Mouse (Mus musculus) heart, embryonic 14.5 days (tissue): ENCODE results near the gene Retreg1. TPM values are rescaled to one million over a fixed set of nuclear protein-coding genes. Genes with fewer than 3 reads are reported as not detected.
A peak's percentile ranks its signal among the peaks of the same experiment; 100 is the strongest.

Experiments used
- ATAC-seq: fragments of 200-750 bp; cut with Nextera tagmentation; 2 replicates; pipeline ENCODE4 v1.8.0; 2017; ENCODE audit warnings: low read depth, moderate TSS enrichment; ENCODE audit not compliant: insufficient number of reproducible peaks, insufficient read depth, low FRiP score
- H3K27ac ChIP-seq, 2 experiments: fragments of 200-500 bp in 1 of 2; fragments of 300-500 bp in 1 of 2; sonication (generic) in 1 of 2; replicated peaks in 1 of 2; 2 replicates each; pipeline ENCODE4 v1.5.1; 2012 to 2014; ENCODE audit warnings: low read depth in 2 of 2, low read length in 2 of 2, control low read depth in 1 of 2, mild to moderate bottlenecking in 1 of 2, mixed read lengths in 1 of 2; ENCODE audit not compliant: control insufficient read depth in 1 of 2, insufficient read depth in 1 of 2
- H3K27me3 ChIP-seq: fragments of 300-500 bp; sonication (generic); 2 replicates; pipeline ENCODE4 v1.6.1; 2014; ENCODE audit warnings: mild to moderate bottlenecking, low read length, control low read depth; ENCODE audit not compliant: control insufficient read depth, insufficient read depth
- H3K36me3 ChIP-seq: fragments of 300-500 bp; sonication (generic); 2 replicates; pipeline ENCODE4 v1.6.1; 2014; ENCODE audit warnings: mild to moderate bottlenecking, control low read depth, low read length, mixed read lengths; ENCODE audit not compliant: control insufficient read depth, insufficient read depth
- H3K4me1 ChIP-seq, 2 experiments: fragments of 200-500 bp in 1 of 2; fragments of 300-500 bp in 1 of 2; sonication (generic) in 1 of 2; 2 replicates each; pipeline ENCODE4 v1.6.1; 2012 to 2014; ENCODE audit warnings: low read length in 2 of 2, control low read depth in 1 of 2, mixed read lengths in 1 of 2; ENCODE audit not compliant: control insufficient read depth in 2 of 2, insufficient read depth in 2 of 2
- H3K4me2 ChIP-seq: fragments of 300-500 bp; sonication (generic); 2 replicates; pipeline ENCODE4 v1.6.1; 2014; ENCODE audit warnings: mild to moderate bottlenecking, low read length
- H3K4me3 ChIP-seq, 2 experiments: fragments of 200-500 bp in 1 of 2; fragments of 300-500 bp in 1 of 2; sonication (generic) in 1 of 2; 2 replicates each; pipeline ENCODE4 v1.5.1; 2012 to 2014; ENCODE audit warnings: low read length in 2 of 2, mild to moderate bottlenecking in 2 of 2, control low read depth in 1 of 2, low read depth in 1 of 2, moderate library complexity in 1 of 2; ENCODE audit not compliant: control insufficient read depth in 1 of 2, insufficient read depth in 1 of 2
- H3K9ac ChIP-seq: fragments of 300-500 bp; sonication (generic); 2 replicates; pipeline ENCODE4 v1.6.1; 2014; ENCODE audit warnings: mild to moderate bottlenecking, low read length
- H3K9me3 ChIP-seq: fragments of 300-500 bp; sonication (generic); 2 replicates; pipeline ENCODE4 v1.6.1; 2016; ENCODE audit warnings: low read length, control low read depth; ENCODE audit not compliant: control insufficient read depth
- WGBS: fragments of 180-500 bp; shearing (Covaris S2); extraction: QIAGEN DNeasy Blood & Tissue Kit; methylation state at CpG from one replicate; pipeline ENCODE4 v1.1.7; 2014; 5-methylcytosine and 5-hydroxymethylcytosine counted together
- polyA plus RNA-seq: library from polyadenylated mRNA; unstranded; fragments of >200 nt; fragmentation: Nextera tagmentation; extraction: Ambion mirVana; gene quantifications from 2 replicates; pipeline ENCODE4 v1.2.1, GENCODE M21; 2014

Retreg1 gene
- polyA plus RNA-seq, 1 experiment from 2014 or later = 76.8 TPM

DNA sequence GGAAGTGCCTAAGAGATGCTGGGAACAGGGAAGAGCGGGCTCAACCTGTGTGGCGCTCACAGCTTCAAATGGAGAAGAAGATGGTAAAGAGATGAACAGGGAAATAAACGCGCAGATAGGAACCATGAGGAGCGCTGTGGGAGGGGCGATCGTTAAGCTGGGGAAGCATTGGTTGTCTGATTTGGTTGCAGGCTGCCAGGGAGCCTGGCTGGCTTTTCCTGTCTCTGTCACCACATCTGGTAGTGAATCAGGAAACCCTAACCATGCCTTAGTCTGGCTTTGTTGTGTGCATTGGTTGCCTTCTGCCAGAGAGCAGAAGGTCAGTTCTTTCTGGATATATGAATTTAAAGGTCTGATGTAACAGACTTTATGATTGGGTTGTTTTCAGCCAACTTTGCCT lies 28.5 kb downstream of the Retreg1 start:
- Histone ChIP-seq H3K4me3 (no peak overlapping the region), H3K36me3 (no peaks in the 10 kb centered on the region), H3K27ac (no peak overlapping the region), H3K27me3 (no peaks in the 10 kb centered on the region), H3K4me2 (no peak overlapping the region), H3K9ac (no peak overlapping the region), H3K4me1 (peaks cover 4 to 6% of the 10 kb centered on the region in 2 experiments), H3K9me3 (no peaks in the 10 kb centered on the region)
- no peak for ATAC-seq
- WGBS = 89% methylated on average over 7 of the region's 7 CpGs

DNA sequence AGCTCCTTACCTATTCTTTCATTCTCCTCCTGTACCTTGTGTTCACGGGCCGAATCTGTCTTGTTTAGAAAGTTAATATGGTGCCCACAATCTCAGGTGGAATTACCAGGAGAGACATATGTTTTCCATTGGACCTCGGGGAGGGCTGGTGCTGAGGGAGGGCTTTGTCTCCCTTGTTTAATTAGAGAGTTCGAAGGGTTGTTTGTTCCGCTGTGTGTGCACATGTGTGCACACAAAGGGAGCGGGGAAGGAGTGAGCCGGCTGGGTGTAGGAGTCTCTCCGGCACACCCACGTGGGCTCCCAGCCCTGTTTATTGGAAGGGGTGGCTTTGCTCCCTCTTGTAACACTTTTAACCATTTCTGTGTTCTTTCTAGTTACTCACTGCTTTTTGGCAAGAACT lies 29.1 kb downstream of the Retreg1 start:
- H3K9ac ChIP-seq = no peak overlapping the region
- H3K9me3 ChIP-seq = no peaks in the 10 kb centered on the region
- peaks cover 4 to 9% of the 10 kb centered on the region in 2 experiments; a peak in 3 of 4 replicates for H3K4me1 ChIP-seq
- H3K36me3 ChIP-seq = no peaks in the 10 kb centered on the region
- no peaks in the 10 kb centered on the region for H3K27me3 ChIP-seq
- 86% methylated on average over 9 of the region's 9 CpGs for whole genome bisulfite sequencing
- H3K27ac ChIP-seq = no peak overlapping the region
- ATAC-seq = no peak
- no peak overlapping the region for H3K4me3 ChIP-seq
- H3K4me2 ChIP-seq = no peak overlapping the region

- no peak overlapping the region for H3K27ac ChIP-seq
- H3K4me3 ChIP-seq = no peak overlapping the region
- no peak for ATAC-seq
- no peak overlapping the region for H3K4me2 ChIP-seq
- no peaks in the 10 kb centered on the region for H3K36me3 ChIP-seq
- H3K4me1 ChIP-seq = peaks cover 4 to 10% of the 10 kb centered on the region in 2 experiments; a peak in 3 of 4 replicates
- 89% methylated on average over 9 of the region's 9 CpGs for WGBS
- H3K9me3 ChIP-seq = no peaks in the 10 kb centered on the region
- H3K9ac ChIP-seq = no peak overlapping the region
- no peaks in the 10 kb centered on the region for H3K27me3 ChIP-seq
Measured at GRCm38 (mm10) chr15:25872657-25873056, 29.7 kb downstream of the Retreg1 start.

DNA sequence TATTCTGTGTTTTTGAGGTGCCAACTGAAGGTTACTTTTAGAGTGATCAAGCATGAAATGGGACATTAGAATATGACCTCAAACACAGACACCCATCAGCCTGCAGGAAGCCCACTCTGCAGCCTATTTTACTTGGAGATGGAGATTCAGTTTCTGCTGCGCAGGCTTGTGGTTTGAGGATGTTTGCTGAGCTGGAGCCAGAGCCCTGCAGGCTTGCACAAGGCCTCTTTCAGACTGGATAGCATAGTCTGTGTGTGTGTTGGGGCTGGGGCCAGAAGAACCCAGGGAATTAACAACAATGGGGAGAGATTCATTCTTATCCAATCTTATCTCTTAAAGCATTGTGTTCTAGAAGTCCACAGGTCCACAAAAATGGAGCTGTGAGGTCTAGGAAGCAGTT lies 30.6 kb downstream of the Retreg1 start:
- no peak overlapping the region for H3K27ac ChIP-seq
- H3K9me3 ChIP-seq = no peaks in the 10 kb centered on the region
- ATAC-seq = no peak
- no peaks in the 10 kb centered on the region for H3K36me3 ChIP-seq
- H3K9ac ChIP-seq = no peak overlapping the region
- H3K4me2 ChIP-seq = no peak overlapping the region
- WGBS = 83% methylated on average over 1 of the region's 1 CpGs
- peaks cover 4 to 13% of the 10 kb centered on the region in 2 experiments; a peak in 3 of 4 replicates for H3K4me1 ChIP-seq
- no peak overlapping the region for H3K4me3 ChIP-seq
- no peaks in the 10 kb centered on the region for H3K27me3 ChIP-seq

DNA sequence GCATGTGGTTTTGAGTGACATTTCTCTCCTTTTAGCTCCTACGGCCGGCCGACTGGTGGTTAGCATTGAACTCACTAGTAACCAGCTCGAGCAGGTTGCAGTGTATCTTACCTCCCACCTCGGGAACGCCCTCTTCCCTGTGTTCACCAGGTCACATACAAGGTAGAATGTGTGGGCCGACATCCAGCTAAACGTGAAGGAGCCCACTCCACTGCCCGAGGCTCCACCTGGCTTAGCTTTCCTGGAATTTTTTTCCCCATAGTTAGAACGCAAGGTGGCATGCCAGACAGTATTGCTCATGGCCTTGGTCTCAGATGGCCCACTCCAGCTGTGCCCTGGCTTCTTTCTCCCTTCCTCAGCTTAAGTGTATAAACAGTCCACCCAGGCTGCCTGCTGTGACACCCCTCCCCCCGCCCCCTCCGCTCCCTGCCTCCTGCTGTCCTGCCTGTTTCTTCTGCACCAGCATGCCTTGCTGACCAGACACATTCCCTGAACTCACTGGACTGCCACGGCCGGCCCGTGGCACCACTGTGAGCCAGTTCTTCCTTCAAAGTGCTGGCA lies 33.7 kb downstream of the Retreg1 start:
- Histone ChIP-seq H3K27me3 (no peaks in the 10 kb centered on the region), H3K36me3 (no peaks in the 10 kb centered on the region), H3K4me1 (peaks cover 4 to 13% of the 10 kb centered on the region in 2 experiments; a peak in 3 of 4 replicates), H3K4me3 (no peak overlapping the region), H3K9me3 (no peaks in the 10 kb centered on the region), H3K27ac (0 out of 4 replicates have a peak overlapping the region, but pooled peaks of 1 of the 2 experiments have one; percentile 19), H3K4me2 (no peak overlapping the region), H3K9ac (no peak overlapping the region)
- 40% methylated on average over 15 of the region's 15 CpGs for WGBS
- no peak for ATAC-seq

- H3K27me3 ChIP-seq = no peaks in the 10 kb centered on the region
- H3K4me1 ChIP-seq = peaks cover 4 to 13% of the 10 kb centered on the region in 2 experiments; a peak in 3 of 4 replicates
- WGBS = 61% methylated on average over 7 of the region's 7 CpGs
Measured at GRCm38 (mm10) chr15:25877798-25878197, 34.8 kb downstream of the Retreg1 start.

GRCm38 (mm10) chr15:25879229-25879628 lies 36.2 kb downstream of the Retreg1 start:
- no peak for ATAC-seq
- Histone ChIP-seq H3K4me1 (peaks cover 2 to 13% of the 10 kb centered on the region in 2 experiments; a peak in 2 of 4 replicates), H3K27ac (no peak overlapping the region), H3K4me2 (no peak overlapping the region), H3K36me3 (no peaks in the 10 kb centered on the region), H3K9me3 (no peaks in the 10 kb centered on the region), H3K27me3 (no peaks in the 10 kb centered on the region), H3K4me3 (no peak overlapping the region), H3K9ac (no peak overlapping the region)
- 85% methylated on average over 6 of the region's 6 CpGs for WGBS

More at GRCm38 (mm10) chr15:25877798-25878197, 34.8 kb downstream of the Retreg1 start:
- no peaks in the 10 kb centered on the region for H3K36me3 ChIP-seq
- no peak overlapping the region for H3K27ac ChIP-seq
- ATAC-seq = no peak
- H3K4me2 ChIP-seq = no peak overlapping the region
- no peak overlapping the region for H3K4me3 ChIP-seq
- H3K9ac ChIP-seq = no peak overlapping the region
- no peaks in the 10 kb centered on the region for H3K9me3 ChIP-seq

DNA sequence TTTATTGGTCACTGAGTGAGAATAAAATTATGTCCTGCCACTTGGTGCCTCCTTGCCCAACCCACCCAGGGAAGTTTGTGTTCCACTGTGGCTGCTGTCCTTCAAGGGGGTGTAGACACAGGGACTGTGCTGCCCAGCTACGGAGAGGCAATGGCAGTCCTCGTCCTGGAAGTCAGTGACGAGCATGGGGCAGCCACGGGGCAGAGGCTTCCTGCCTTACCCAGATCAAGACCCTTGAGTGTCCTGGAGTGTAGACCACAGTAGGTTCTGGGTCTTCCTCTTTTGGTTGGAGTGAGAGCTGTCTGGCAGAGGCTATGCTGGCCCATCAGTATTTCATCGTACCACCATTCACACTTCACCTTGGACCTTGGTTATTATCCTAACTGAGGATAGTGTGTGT lies 37.2 kb downstream of the Retreg1 start:
- H3K9ac ChIP-seq = no peak overlapping the region
- no peak overlapping the region for H3K4me3 ChIP-seq
- peaks cover 2 to 13% of the 10 kb centered on the region in 2 experiments; a peak in 2 of 4 replicates for H3K4me1 ChIP-seq
- no peaks in the 10 kb centered on the region for H3K9me3 ChIP-seq
- no peak overlapping the region for H3K4me2 ChIP-seq
- H3K27me3 ChIP-seq = no peaks in the 10 kb centered on the region
- WGBS = 83% methylated on average over 5 of the region's 5 CpGs
- no peak for ATAC-seq
- H3K27ac ChIP-seq = no peak overlapping the region
- no peaks in the 10 kb centered on the region for H3K36me3 ChIP-seq
